Mouse (Mus musculus) myocyte (in vitro differentiated cells): ENCODE results near the gene Rapgef1. TPM values are rescaled to one million over a fixed set of nuclear protein-coding genes. Genes with fewer than 3 reads are reported as not detected.

Experiments used
- H3K27me3 ChIP-seq: one replicate; pipeline ENCODE4 v1.6.1; 2011; ENCODE audit not compliant: control insufficient read depth, insufficient read depth, insufficient read length
- H3K36me3 ChIP-seq: one replicate; pipeline ENCODE4 v1.6.1; 2011; ENCODE audit not compliant: control insufficient read depth, insufficient read depth
- H3K4me2 ChIP-seq: one replicate; pipeline ENCODE4 v1.6.1; 2011; ENCODE audit warnings: low read depth, control low read depth
- H3K4me3 ChIP-seq: one replicate; pipeline ENCODE4 v1.5.1; 2011; ENCODE audit warnings: mild to moderate bottlenecking, control low read depth, moderate library complexity
- H3K79me2 ChIP-seq: one replicate; pipeline ENCODE4 v1.6.1; 2011; ENCODE audit not compliant: control insufficient read depth, insufficient read depth
- H3ac ChIP-seq: one replicate; pipeline ENCODE4 v1.6.1; 2011; ENCODE audit not compliant: control insufficient read depth, insufficient read length
- CEBPB ChIP-seq: IDR thresholded peaks from 2 replicates; pipeline ENCODE4 v1.6.1; 2011; ENCODE audit warnings: mild to moderate bottlenecking, moderate library complexity; ENCODE audit not compliant: poor library complexity, insufficient read depth, severe bottlenecking
- E2F4 ChIP-seq: IDR thresholded peaks from one replicate; pipeline ENCODE4 v1.6.1; 2011; ENCODE audit warnings: mild to moderate bottlenecking, control low read depth, moderate library complexity; ENCODE audit not compliant: insufficient read depth
- MAX ChIP-seq: IDR thresholded peaks from one replicate; pipeline ENCODE4 v1.6.1; 2011; ENCODE audit warnings: low read depth, mild to moderate bottlenecking, control low read depth
- MYOD1 ChIP-seq, 3 experiments: IDR thresholded peaks; one replicate each; pipeline ENCODE4 v1.6.1; 2011; ENCODE audit warnings: control low read depth in 2 of 3, low read depth in 2 of 3, mild to moderate bottlenecking in 2 of 3, moderate library complexity in 1 of 3; ENCODE audit not compliant: insufficient read length in 2 of 3, control insufficient read depth in 1 of 3
- MYOG ChIP-seq, 3 experiments: IDR thresholded peaks; one replicate each; pipeline ENCODE4 v1.6.1; 2011; ENCODE audit warnings: control low read depth in 2 of 3, low read depth in 2 of 3, mild to moderate bottlenecking in 2 of 3; ENCODE audit not compliant: insufficient read length in 2 of 3, control insufficient read depth in 1 of 3, insufficient read depth in 1 of 3
- POLR2A ChIP-seq: IDR thresholded peaks from one replicate; pipeline ENCODE4 v1.6.1; 2011; ENCODE audit warnings: low read depth, mild to moderate bottlenecking, control low read depth, moderate library complexity; ENCODE audit not compliant: insufficient read length
- POLR2AphosphoS2 ChIP-seq: IDR thresholded peaks from one replicate; pipeline ENCODE4 v1.6.1; 2011; ENCODE audit warnings: low read depth, control low read depth; ENCODE audit not compliant: insufficient read length
- REST ChIP-seq: IDR thresholded peaks from one replicate; pipeline ENCODE4 v1.6.1; 2011; ENCODE audit warnings: mild to moderate bottlenecking, control low read depth, moderate library complexity; ENCODE audit not compliant: insufficient read depth, insufficient read length
- SRF ChIP-seq: IDR thresholded peaks from one replicate; pipeline ENCODE4 v1.6.1; 2011; ENCODE audit warnings: low read depth; ENCODE audit not compliant: control insufficient read depth, insufficient read length
- TCF12 ChIP-seq: IDR thresholded peaks from one replicate; pipeline ENCODE4 v1.6.1; 2011; ENCODE audit warnings: mild to moderate bottlenecking, control low read depth; ENCODE audit not compliant: poor library complexity, insufficient read depth, severe bottlenecking
- TCF3 ChIP-seq: IDR thresholded peaks from one replicate; pipeline ENCODE4 v1.6.1; 2011; ENCODE audit warnings: low read depth, control low read depth; ENCODE audit not compliant: insufficient read length
- USF1 ChIP-seq: IDR thresholded peaks from one replicate; pipeline ENCODE4 v1.6.1; 2011; ENCODE audit warnings: low read depth, mild to moderate bottlenecking, control low read depth, moderate library complexity
- polyA plus RNA-seq: library from polyadenylated mRNA; unstranded; fragments of >200 nt; fragmentation: generic; extraction: Trizol; gene quantifications from one replicate; pipeline ENCODE4 v1.2.1, GENCODE M21; 2012; ENCODE audit warnings: missing spikeins

Gene Rapgef1
- polyA plus RNA-seq, 1 experiment: 74.5 TPM

GRCm38 (mm10) chr2:29764831-29765230 lies 145.3 kb downstream of the Rapgef1 start:
- Histone ChIP-seq H3K4me3 (no peak overlapping the region), H3K4me2 (no peak overlapping the region), H3K36me3 (no peaks in the 10 kb centered on the region), H3K27me3 (peaks cover 20% of the 10 kb centered on the region), H3ac (no peak overlapping the region), H3K79me2 (no peaks in the 10 kb centered on the region)
- TF ChIP-seq MAX (no peak), E2F4 (no peak), USF1 (no peak), REST (no peak), POLR2A (no peak), SRF (no peak), TCF12 (no peak), CEBPB (no peak), MYOD1 (IDR thresholded peaks at IDR 0.05; ENCODE audit: control insufficient read depth in 1 of 3, insufficient read length in 2 of 3, low read depth in 2 of 3) (no peak), TCF3 (no peak), POLR2AphosphoS2 (no peak), MYOG (IDR thresholded peaks at IDR 0.05; ENCODE audit: control insufficient read depth in 1 of 3, insufficient read depth in 1 of 3, insufficient read length in 2 of 3, low read depth in 2 of 3) (no peak)

- Histone ChIP-seq H3K4me3 (no peak overlapping the region), H3K4me2 (no peak overlapping the region), H3K27me3 (peaks cover 1% of the 10 kb centered on the region), H3ac (no peak overlapping the region), H3K36me3 (no peaks in the 10 kb centered on the region), H3K79me2 (no peaks in the 10 kb centered on the region)
- no peak for TF ChIP-seq MYOG (IDR thresholded peaks at IDR 0.05; ENCODE audit: control insufficient read depth in 1 of 3, insufficient read depth in 1 of 3, insufficient read length in 2 of 3, low read depth in 2 of 3)
- no peak for TF ChIP-seq SRF
- no peak for TF ChIP-seq E2F4
- no peak for TF ChIP-seq USF1
- TF ChIP-seq REST: no peak
- TF ChIP-seq POLR2AphosphoS2: no peak
- TF ChIP-seq TCF12: no peak
- TF ChIP-seq MAX: no peak
- no peak for TF ChIP-seq TCF3
- no peak for TF ChIP-seq POLR2A
- TF ChIP-seq CEBPB: no peak
- TF ChIP-seq MYOD1 (IDR thresholded peaks at IDR 0.05; ENCODE audit: control insufficient read depth in 1 of 3, insufficient read length in 2 of 3, low read depth in 2 of 3): no peak
These were observed 148.6 kb downstream of the Rapgef1 start for GRCm38 (mm10) chr2:29767976-29768709.

GRCm38 (mm10) chr2:29768901-29769300 lies 149.4 kb downstream of the Rapgef1 start:
- TF ChIP-seq SRF (no peak), MAX (no peak), MYOD1 (IDR thresholded peaks at IDR 0.05; ENCODE audit: control insufficient read depth in 1 of 3, insufficient read length in 2 of 3, low read depth in 2 of 3) (no peak), REST (no peak)
- Histone ChIP-seq H3K79me2 (no peaks in the 10 kb centered on the region), H3ac (no peak overlapping the region), H3K4me3 (no peak overlapping the region), H3K4me2 (no peak overlapping the region), H3K36me3 (no peaks in the 10 kb centered on the region), H3K27me3 (no peaks in the 10 kb centered on the region)

GRCm38 (mm10) chr2:29770162-29770561 lies 150.6 kb downstream of the Rapgef1 start:
- TF ChIP-seq TCF12: no peak
- no peak for TF ChIP-seq CEBPB
- no peak for TF ChIP-seq TCF3
- TF ChIP-seq SRF: no peak
- no peak for TF ChIP-seq MAX
- TF ChIP-seq USF1: no peak
- no peak for TF ChIP-seq POLR2AphosphoS2
- no peak for TF ChIP-seq POLR2A
- no peak for TF ChIP-seq REST
- TF ChIP-seq MYOG (IDR thresholded peaks at IDR 0.05; ENCODE audit: control insufficient read depth in 1 of 3, insufficient read depth in 1 of 3, insufficient read length in 2 of 3, low read depth in 2 of 3): no peak
- TF ChIP-seq MYOD1 (IDR thresholded peaks at IDR 0.05; ENCODE audit: control insufficient read depth in 1 of 3, insufficient read length in 2 of 3, low read depth in 2 of 3): no peak
- H3K79me2 ChIP-seq: no peaks in the 10 kb centered on the region

More at GRCm38 (mm10) chr2:29770162-29770561, 150.6 kb downstream of the Rapgef1 start:
- no peaks in the 10 kb centered on the region for H3K36me3 ChIP-seq
- H3K27me3 ChIP-seq: no peaks in the 10 kb centered on the region
- H3ac ChIP-seq: no peak overlapping the region
- H3K4me3 ChIP-seq: no peak overlapping the region
- H3K4me2 ChIP-seq: no peak overlapping the region
